Mouse (Mus musculus) brain, embryonic 14.5 days (tissue): ENCODE results near the gene Thap3. TPM values are rescaled to one million over a fixed set of nuclear protein-coding genes. Genes with fewer than 3 reads are reported as not detected.
"Not testable (repeated sequence)": the region's sequence is repeated elsewhere in the genome, so short reads cannot be mapped to it uniquely, and the experiment has no call there.

ENCODE experiments used
- DNase-seq: peaks from one replicate; pipeline ENCODE4 v3.0.0-alpha.2; 2011; ENCODE audit warnings: low read depth
- CTCF ChIP-seq: fragments of 200-500 bp; IDR thresholded peaks from 2 replicates; pipeline ENCODE4 v1.5.1; 2012; ENCODE audit warnings: inconsistent platforms, mild to moderate bottlenecking, moderate library complexity, borderline replicate concordance; ENCODE audit not compliant: insufficient read depth, insufficient read length; ENCODE audit errors: extremely low read depth
- POLR2A ChIP-seq: fragments of 200-500 bp; IDR thresholded peaks from 2 replicates; pipeline ENCODE4 v1.6.1; 2012; ENCODE audit warnings: mild to moderate bottlenecking, inconsistent platforms, borderline replicate concordance; ENCODE audit not compliant: poor library complexity, insufficient read depth, insufficient read length, severe bottlenecking; ENCODE audit errors: extremely low read depth
- polyA plus RNA-seq: library from polyadenylated mRNA; depleted of rRNA; stranded (reverse); fragments of >200 nt; gene quantifications from 2 replicates; pipeline ENCODE4 v1.2.3, GENCODE M21; 2012; rRNA removed

Gene Thap3
- polyA plus RNA-seq = 37.9 and 43.4 TPM in 2 replicates

GRCm38 (mm10) chr4:151988342-151989109 is at the start of gene Thap3:
Thap3 (minus strand) TSS chr4:151988997.
- TF ChIP-seq POLR2A (peak; percentile 53; the same call in 1 of the 2 replicates), CTCF (no peak)
- peak; percentile 87 for DNase-seq

- TF ChIP-seq CTCF = no peak
- TF ChIP-seq POLR2A = no peak
- DNase-seq = no peak
Observed at GRCm38 (mm10) chr4:152038225-152038984, 49.6 kb upstream of the Thap3 start, which contains the start of gene Tas1r1. Tas1r1 (minus strand) TSS chr4:152038568.

- DNase-seq = not testable (repeated sequence)
Observed at GRCm38 (mm10) chr4:152036464-152036863, 47.7 kb upstream of the Thap3 start.

DNA sequence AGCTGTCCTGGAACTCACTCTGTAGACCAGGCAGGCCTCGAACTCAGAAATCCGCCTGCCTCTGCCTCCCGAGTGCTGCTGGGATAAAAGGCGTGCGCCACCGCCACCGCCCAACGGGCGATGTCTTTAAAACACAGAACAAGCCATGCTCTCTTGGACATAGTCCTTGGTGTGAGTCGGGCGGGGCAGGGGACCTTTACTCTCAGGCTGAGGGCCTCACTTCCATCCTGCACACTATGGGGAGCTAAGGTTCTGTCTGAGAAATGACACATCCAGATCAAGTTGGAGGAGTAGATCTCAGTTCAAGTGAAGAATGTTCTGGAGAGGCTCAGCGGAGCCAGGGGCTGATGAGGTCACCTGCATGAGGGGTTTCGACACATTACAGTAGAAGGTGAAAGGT is 44.1 kb upstream of the Thap3 start:
- TF ChIP-seq POLR2A = no peak
- no peak for TF ChIP-seq CTCF

GRCm38 (mm10) chr4:152029997-152030396 is 41.2 kb upstream of the Thap3 start:
- peak; percentile 58 for DNase-seq
- TF ChIP-seq CTCF = peak; percentile 12; the same call in 1 of the 2 replicates
- TF ChIP-seq POLR2A = no peak

More for the DNA sequence above, 44.1 kb upstream of the Thap3 start:
- DNase-seq = no peak

- peak; percentile 8 for DNase-seq
- TF ChIP-seq CTCF (peak; percentile 8; the same call in 1 of the 2 replicates), POLR2A (no peak)
Observed at GRCm38 (mm10) chr4:152029087-152029486, 40.3 kb upstream of the Thap3 start.

GRCm38 (mm10) chr4:152028456-152028855 is 39.7 kb upstream of the Thap3 start:
- no peak for TF ChIP-seq POLR2A
- no peak for TF ChIP-seq CTCF
- DNase-seq = no peak

GRCm38 (mm10) chr4:152027524-152027923 is 38.7 kb upstream of the Thap3 start, which contains the start of gene Zbtb48:
Zbtb48 (minus strand) TSS chr4:152027671.
- peak; percentile 98 for DNase-seq
- TF ChIP-seq POLR2A (peak; percentile 71; the same call in 1 of the 2 replicates), CTCF (no peak)

- DNase-seq = no peak
- no peak for TF ChIP-seq CTCF
- no peak for TF ChIP-seq POLR2A
Observed at GRCm38 (mm10) chr4:152026751-152027508, 38.1 kb upstream of the Thap3 start.

DNA sequence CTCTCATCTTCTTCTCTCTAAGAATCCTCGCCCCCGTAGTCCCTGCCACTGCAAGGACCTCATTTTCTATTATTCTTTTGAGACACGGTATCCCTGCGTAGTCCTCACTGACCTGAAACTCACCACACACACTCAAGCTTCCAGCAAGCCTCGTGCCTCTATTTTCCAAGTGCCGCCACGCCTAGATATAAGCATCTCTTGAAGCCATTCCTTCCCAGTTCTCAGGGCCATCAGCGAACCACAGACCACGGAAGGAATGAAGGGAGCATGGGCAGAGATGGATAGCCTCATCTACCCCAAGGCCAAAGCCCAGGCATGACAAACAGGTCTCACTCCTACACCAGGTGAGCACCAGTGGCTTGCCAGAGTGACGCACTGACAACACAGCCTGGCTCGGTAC is 35.7 kb upstream of the Thap3 start:
- TF ChIP-seq POLR2A (no peak), CTCF (no peak)
- DNase-seq = no peak

DNA sequence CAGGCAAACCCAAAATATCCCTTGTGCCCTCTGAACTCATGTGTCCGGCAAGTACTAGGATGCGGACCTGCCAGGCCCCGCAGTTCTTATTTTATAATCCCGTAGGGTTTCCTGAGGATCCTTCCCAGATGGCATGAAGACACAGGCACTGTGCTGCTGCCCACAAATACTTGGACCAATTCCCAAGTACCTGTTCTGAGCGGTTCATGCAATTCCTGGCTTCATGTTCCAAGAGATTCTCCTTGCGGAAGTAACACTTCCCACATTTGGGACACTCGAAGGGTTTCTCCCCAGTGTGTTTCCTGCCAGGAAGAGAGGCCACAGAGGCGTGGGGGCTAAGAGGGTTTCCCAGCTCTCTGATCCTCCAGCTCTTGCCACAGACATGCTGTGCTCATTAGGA is 33.7 kb upstream of the Thap3 start:
- TF ChIP-seq CTCF = no peak
- TF ChIP-seq POLR2A = no peak
- no peak for DNase-seq
